Mouse (Mus musculus) testis, adult 2 months (tissue): ENCODE measurements around the gene Dhrs13.

Experiments used
- CTCF ChIP-seq: fragments of 200-500 bp; IDR thresholded peaks from 2 replicates; pipeline ENCODE4 v1.5.1; 2012; ENCODE audit warnings: low read depth, mild to moderate bottlenecking, inconsistent platforms, low read length, moderate library complexity; ENCODE audit not compliant: control insufficient read depth, insufficient read depth, insufficient replicate concordance
- POLR2A ChIP-seq: fragments of 200-500 bp; IDR thresholded peaks from 2 replicates; pipeline ENCODE4 v1.6.1; 2012; ENCODE audit warnings: low read depth, mild to moderate bottlenecking, inconsistent platforms, low read length, moderate library complexity; ENCODE audit not compliant: control insufficient read depth

- TF ChIP-seq CTCF (no peak), POLR2A (no peak)
Observed at GRCm38 (mm10) chr11:78032809-78033195, 722 bp downstream of the Dhrs13 start.
